Mouse (Mus musculus): ENCODE results near the gene Gm8797. TPM values are rescaled to one million over a fixed set of nuclear protein-coding genes. Genes with fewer than 3 reads are reported as not detected.
"Not testable (repeated sequence)": the region's sequence is repeated elsewhere in the genome, so short reads cannot be mapped to it uniquely, and the experiment has no call there.

Gene Gm8797
- 1 to 10 TPM; 5.6 to 8.5 TPM for total RNA-seq (2021)
- long read RNA-seq, experiment 1, transcript Gm8797-201 (1 exons, 490 nt): major isoform, 15 of 15 reads
- long read RNA-seq, experiment 1, partial matches to known transcripts: 0 of 15 reads
- long read RNA-seq, experiment 1, other reads (novel, unspliced or antisense): 0 of 15 reads
- long read RNA-seq, experiment 2, transcript Gm8797-201 (1 exons, 490 nt): major isoform, 11 of 11 reads
- long read RNA-seq, experiment 2, partial matches to known transcripts: 0 of 11 reads
- long read RNA-seq, experiment 2, other reads (novel, unspliced or antisense): 0 of 11 reads

DNA sequence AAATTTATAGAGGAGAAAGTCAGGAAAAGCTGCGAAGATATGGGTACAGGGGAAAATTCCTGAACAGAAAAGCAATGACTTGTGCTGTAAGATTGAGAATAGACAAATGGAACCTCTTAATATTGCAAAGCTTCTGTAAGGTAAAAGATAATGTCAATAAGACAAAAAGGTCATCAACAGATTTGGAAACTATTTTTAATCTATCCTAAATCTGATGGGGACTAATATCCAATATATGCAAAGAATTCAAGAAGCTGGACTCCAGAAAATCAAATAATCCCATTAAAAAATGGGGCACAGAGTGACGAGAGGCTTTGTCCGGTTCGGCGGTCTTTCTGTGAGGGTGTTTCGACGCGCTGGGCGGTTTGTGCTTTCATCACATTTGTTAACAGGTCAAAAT, at the start of gene Gm8797:
Gene Gm8797 (plus strand): TSS at position 301 of the 400 bp plus-strand sequence.
- not testable (repeated sequence) for DNase-seq

DNA sequence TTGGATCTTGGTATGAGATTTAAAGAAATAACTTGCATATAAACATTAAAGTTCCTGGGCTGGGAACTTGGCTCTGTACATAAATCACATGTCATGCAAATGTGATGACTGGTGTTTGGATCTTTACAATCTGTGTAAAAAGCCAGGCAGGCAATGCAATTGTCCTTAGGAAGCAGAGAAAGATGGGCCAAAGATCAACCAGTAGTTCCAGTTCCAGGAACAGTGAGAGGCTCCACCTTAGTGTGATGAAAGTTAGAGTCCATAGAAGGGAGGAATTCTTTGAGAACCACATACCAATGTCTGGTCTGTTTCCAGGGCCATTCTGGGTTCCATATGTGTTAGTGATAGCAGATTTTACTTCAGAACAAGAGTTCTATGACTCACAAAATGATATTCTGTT, 36.1 kb upstream of the Gm8797 start:
- no peak for DNase-seq

DNA sequence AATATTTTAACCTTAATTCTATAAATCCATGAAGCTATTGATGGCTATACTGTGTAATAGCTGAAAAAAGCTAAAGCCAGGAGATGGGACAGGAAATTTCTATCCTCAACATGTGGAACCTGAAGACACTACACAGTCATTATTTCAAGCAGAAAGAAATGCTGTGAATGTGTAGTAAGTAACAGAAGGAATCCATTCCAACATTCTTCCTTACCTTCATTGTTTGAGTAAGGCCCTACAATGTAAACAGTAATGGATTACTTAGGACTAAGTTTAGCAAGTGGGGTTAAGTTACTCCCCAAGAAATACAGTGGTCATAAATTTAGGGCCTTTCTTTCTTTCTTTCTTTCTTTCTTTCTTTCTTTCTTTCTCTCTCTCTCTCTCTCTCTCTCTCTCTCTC, 17.7 kb upstream of the Gm8797 start:
- DNase-seq: no peak

DNA sequence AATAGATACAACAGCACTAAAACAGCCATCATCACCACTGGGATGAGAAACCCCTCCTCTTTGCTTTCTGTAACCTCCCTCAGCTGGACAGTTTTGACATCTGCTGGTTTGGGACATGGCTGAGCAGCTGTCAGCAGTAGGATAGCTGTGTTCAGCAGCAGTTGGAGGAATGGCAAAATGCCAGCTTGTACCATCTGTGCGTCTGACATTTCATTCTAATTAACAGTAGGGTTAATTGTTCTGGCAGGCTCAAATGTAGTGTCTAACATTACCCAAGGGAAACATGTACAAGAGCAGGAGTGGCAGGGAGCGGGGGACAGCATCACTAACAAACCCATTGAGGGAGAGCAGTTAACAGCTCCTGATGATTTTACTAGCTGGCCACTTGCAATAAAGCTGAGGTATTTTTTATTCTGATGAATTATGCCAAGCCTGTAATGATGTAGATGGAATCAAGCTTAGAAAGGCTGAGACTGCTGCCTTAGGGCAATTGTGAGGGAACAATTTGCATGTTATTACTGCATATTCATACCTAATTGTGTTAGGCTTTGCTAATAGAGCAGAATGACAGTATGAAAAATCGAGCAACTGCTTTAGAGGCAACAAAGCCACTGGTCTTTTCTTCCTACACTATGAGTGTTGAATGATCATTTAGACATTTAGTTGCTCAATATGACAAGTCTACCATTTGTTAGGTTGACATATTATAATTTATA, 4.3 kb downstream of the Gm8797 start:
- no peak for DNase-seq

DNA sequence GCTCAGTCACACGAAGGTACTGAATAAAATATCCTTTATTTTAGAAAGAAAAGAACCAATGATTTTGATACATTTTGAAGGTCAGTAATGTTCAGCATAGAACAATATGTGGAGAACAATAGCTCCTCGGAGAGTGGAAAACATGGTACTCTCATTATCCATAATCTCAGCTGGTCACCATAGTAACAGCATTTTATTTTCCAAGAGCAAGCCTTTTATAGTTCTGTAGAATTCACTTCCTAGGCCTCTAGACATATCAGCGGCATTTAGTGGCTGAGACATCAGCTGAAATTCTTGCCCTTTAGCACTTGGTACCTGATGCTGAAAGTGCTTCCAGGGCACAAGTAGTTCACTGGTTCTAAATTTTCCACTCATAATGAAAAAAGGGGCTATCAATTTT, 15.7 kb downstream of the Gm8797 start:
- no peak for DNase-seq

DNA sequence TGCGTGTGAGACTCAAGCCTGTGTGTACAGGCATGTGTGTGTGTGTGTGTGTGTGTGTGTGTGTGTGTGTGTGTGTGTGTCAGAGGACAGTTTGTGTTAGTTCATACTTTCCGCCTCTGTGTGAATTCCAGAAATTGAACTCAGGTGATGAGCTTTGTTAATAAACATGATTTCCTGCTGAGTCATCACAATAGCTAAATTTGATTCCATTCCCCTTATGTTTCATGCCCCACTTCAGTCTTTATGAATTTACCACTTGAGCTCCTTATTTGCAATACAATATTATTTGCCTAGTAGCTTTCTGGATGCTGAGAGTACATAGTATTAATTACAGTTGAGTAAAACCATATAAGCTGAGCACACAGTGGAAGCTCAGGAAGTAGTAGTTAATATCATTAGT, 26.3 kb downstream of the Gm8797 start:
- no peak for DNase-seq

Data from gastrocnemius, postnatal 25 days (tissue).